Mouse (Mus musculus): ENCODE data around the gene Scn3a. TPM values are rescaled to one million over a fixed set of nuclear protein-coding genes. Genes with fewer than 3 reads are reported as not detected.

Gene Scn3a
- polyA plus RNA-seq (2016; fragmentation: Nextera tagmentation; extraction: Ambion mirVana) = 0.09 and 0.14 TPM in 2 replicates

GRCm38 (mm10) chr2:65566793-65567787, at the start of gene Scn3a:
Gene Scn3a (minus strand): TSS chr2:65567627.
- Histone ChIP-seq H3K9ac (no peak within 1 kb of the TSS), H3K4me1 (replicated peaks) (peaks cover 4% of the 10 kb centered on the region), H3K36me3 (no peaks in the 10 kb centered on the region), H3K27me3 (replicated peaks) (no peaks in the 10 kb centered on the region), H3K27ac (ENCODE audit: poor library complexity, severe bottlenecking) (no peak within 1 kb of the TSS), H3K9me3 (replicated peaks) (no peaks in the 10 kb centered on the region), H3K4me3 (no peak within 1 kb of the TSS), H3K4me2 (no peak within 1 kb of the TSS)
- WGBS = 29% methylated on average over 16 of the region's 16 CpGs
- no peak for ATAC-seq (ENCODE audit: insufficient number of reproducible peaks, low FRiP score)

- Histone ChIP-seq H3K36me3 (no peaks in the 10 kb centered on the region), H3K9me3 (replicated peaks) (no peaks in the 10 kb centered on the region), H3K27ac (ENCODE audit: poor library complexity, severe bottlenecking) (no peak overlapping the region), H3K27me3 (replicated peaks) (no peaks in the 10 kb centered on the region), H3K4me1 (replicated peaks) (no peaks in the 10 kb centered on the region), H3K4me3 (no peak overlapping the region), H3K9ac (no peak overlapping the region), H3K4me2 (no peak overlapping the region)
- ATAC-seq (ENCODE audit: insufficient number of reproducible peaks, low FRiP score) = no peak
- WGBS = 70% methylated on average over 4 of the region's 4 CpGs
Observed at GRCm38 (mm10) chr2:65611887-65612286, 44.5 kb upstream of the Scn3a start.

- no peaks in the 10 kb centered on the region for H3K36me3 ChIP-seq
- H3K27ac ChIP-seq (ENCODE audit: poor library complexity, severe bottlenecking) = no peak overlapping the region
- H3K4me1 ChIP-seq (replicated peaks) = no peaks in the 10 kb centered on the region
- no peak overlapping the region for H3K9ac ChIP-seq
- no peaks in the 10 kb centered on the region for H3K27me3 ChIP-seq (replicated peaks)
- no peak for ATAC-seq (ENCODE audit: insufficient number of reproducible peaks, low FRiP score)
- no peaks in the 10 kb centered on the region for H3K9me3 ChIP-seq (replicated peaks)
- H3K4me3 ChIP-seq = no peak overlapping the region
- no peak overlapping the region for H3K4me2 ChIP-seq
Observed at GRCm38 (mm10) chr2:65607813-65608212, 40.4 kb upstream of the Scn3a start.

- no peak for ATAC-seq (ENCODE audit: insufficient number of reproducible peaks, low FRiP score)
- no peak overlapping the region for H3K4me2 ChIP-seq
- 63% methylated on average over 5 of the region's 5 CpGs for WGBS
Observed at GRCm38 (mm10) chr2:65587679-65588078, 20.3 kb upstream of the Scn3a start.

GRCm38 (mm10) chr2:65567925-65568324, 498 bp upstream of the Scn3a start:
- H3K4me1 ChIP-seq (replicated peaks) = peaks cover 4% of the 10 kb centered on the region
- H3K27me3 ChIP-seq (replicated peaks) = no peaks in the 10 kb centered on the region
- no peaks in the 10 kb centered on the region for H3K9me3 ChIP-seq (replicated peaks)
- ATAC-seq (ENCODE audit: insufficient number of reproducible peaks, low FRiP score) = no peak
- H3K9ac ChIP-seq = no peak overlapping the region
- 87% methylated on average over 4 of the region's 4 CpGs for WGBS
- H3K4me3 ChIP-seq = no peak overlapping the region
- no peak overlapping the region for H3K4me2 ChIP-seq
- no peaks in the 10 kb centered on the region for H3K36me3 ChIP-seq
- no peak overlapping the region for H3K27ac ChIP-seq (ENCODE audit: poor library complexity, severe bottlenecking)

More at GRCm38 (mm10) chr2:65587679-65588078, 20.3 kb upstream of the Scn3a start:
- no peaks in the 10 kb centered on the region for H3K36me3 ChIP-seq
- H3K4me1 ChIP-seq (replicated peaks) = no peaks in the 10 kb centered on the region
- H3K27me3 ChIP-seq (replicated peaks) = no peaks in the 10 kb centered on the region
- no peak overlapping the region for H3K9ac ChIP-seq
- no peak overlapping the region for H3K4me3 ChIP-seq
- H3K9me3 ChIP-seq (replicated peaks) = no peaks in the 10 kb centered on the region
- no peak overlapping the region for H3K27ac ChIP-seq (ENCODE audit: poor library complexity, severe bottlenecking)

- H3K4me2 ChIP-seq = no peak overlapping the region
- no peaks in the 10 kb centered on the region for H3K36me3 ChIP-seq
- H3K27ac ChIP-seq (ENCODE audit: poor library complexity, severe bottlenecking) = no peak overlapping the region
- H3K9me3 ChIP-seq (replicated peaks) = no peaks in the 10 kb centered on the region
- no peak overlapping the region for H3K4me3 ChIP-seq
- 16% methylated on average over 4 of the region's 4 CpGs for WGBS
- H3K4me1 ChIP-seq (replicated peaks) = peaks cover 4% of the 10 kb centered on the region
- ATAC-seq (ENCODE audit: insufficient number of reproducible peaks, low FRiP score) = no peak
- no peak overlapping the region for H3K9ac ChIP-seq
- no peaks in the 10 kb centered on the region for H3K27me3 ChIP-seq (replicated peaks)
Observed at GRCm38 (mm10) chr2:65563898-65564297, 3.5 kb downstream of the Scn3a start.

- H3K27ac ChIP-seq (ENCODE audit: poor library complexity, severe bottlenecking) = no peak overlapping the region
- 79% methylated on average over 3 of the region's 3 CpGs for WGBS
Observed at GRCm38 (mm10) chr2:65557719-65558118, 9.7 kb downstream of the Scn3a start.

GRCm38 (mm10) chr2:65554662-65555061, 12.8 kb downstream of the Scn3a start:
- Histone ChIP-seq H3K36me3 (no peaks in the 10 kb centered on the region), H3K4me3 (no peak overlapping the region), H3K9ac (no peak overlapping the region), H3K4me2 (no peak overlapping the region), H3K9me3 (replicated peaks) (no peaks in the 10 kb centered on the region), H3K4me1 (replicated peaks) (0 out of 2 replicates have a peak, but pooled peaks cover 4% of the 10 kb centered on the region), H3K27me3 (replicated peaks) (no peaks in the 10 kb centered on the region), H3K27ac (ENCODE audit: poor library complexity, severe bottlenecking) (no peak overlapping the region)
- WGBS = 78% methylated on average over 7 of the region's 7 CpGs
- ATAC-seq (ENCODE audit: insufficient number of reproducible peaks, low FRiP score) = no peak

More at GRCm38 (mm10) chr2:65557719-65558118, 9.7 kb downstream of the Scn3a start:
- H3K9ac ChIP-seq = no peak overlapping the region
- no peaks in the 10 kb centered on the region for H3K4me1 ChIP-seq (replicated peaks)
- H3K4me2 ChIP-seq = no peak overlapping the region
- no peak for ATAC-seq (ENCODE audit: insufficient number of reproducible peaks, low FRiP score)
- no peak overlapping the region for H3K4me3 ChIP-seq
- H3K27me3 ChIP-seq (replicated peaks) = no peaks in the 10 kb centered on the region
- no peaks in the 10 kb centered on the region for H3K36me3 ChIP-seq
- H3K9me3 ChIP-seq (replicated peaks) = no peaks in the 10 kb centered on the region

- Histone ChIP-seq H3K36me3 (no peaks in the 10 kb centered on the region), H3K4me1 (replicated peaks) (0 out of 2 replicates have a peak, but pooled peaks cover 4% of the 10 kb centered on the region), H3K9ac (no peak overlapping the region), H3K27ac (ENCODE audit: poor library complexity, severe bottlenecking) (no peak overlapping the region), H3K4me3 (no peak overlapping the region), H3K9me3 (replicated peaks) (no peaks in the 10 kb centered on the region), H3K27me3 (replicated peaks) (no peaks in the 10 kb centered on the region), H3K4me2 (no peak overlapping the region)
- no peak for ATAC-seq (ENCODE audit: insufficient number of reproducible peaks, low FRiP score)
- 64% methylated on average over 3 of the region's 3 CpGs for WGBS
Observed at GRCm38 (mm10) chr2:65553473-65553872, 14.0 kb downstream of the Scn3a start.

GRCm38 (mm10) chr2:65552727-65553126, 14.7 kb downstream of the Scn3a start:
- no peak overlapping the region for H3K9ac ChIP-seq
- 50% methylated on average over 3 of the region's 3 CpGs for whole genome bisulfite sequencing
- H3K4me1 ChIP-seq (replicated peaks) = 0 out of 2 replicates have a peak, but pooled peaks cover 4% of the 10 kb centered on the region
- no peaks in the 10 kb centered on the region for H3K36me3 ChIP-seq
- H3K4me2 ChIP-seq = no peak overlapping the region
- ATAC-seq (ENCODE audit: insufficient number of reproducible peaks, low FRiP score) = no peak
- no peak overlapping the region for H3K4me3 ChIP-seq
- no peak overlapping the region for H3K27ac ChIP-seq (ENCODE audit: poor library complexity, severe bottlenecking)
- H3K9me3 ChIP-seq (replicated peaks) = no peaks in the 10 kb centered on the region
- H3K27me3 ChIP-seq (replicated peaks) = no peaks in the 10 kb centered on the region

GRCm38 (mm10) chr2:65552222-65552621, 15.2 kb downstream of the Scn3a start:
- Histone ChIP-seq H3K4me3 (no peak overlapping the region), H3K36me3 (no peaks in the 10 kb centered on the region), H3K4me2 (no peak overlapping the region), H3K27me3 (replicated peaks) (peaks cover 3% of the 10 kb centered on the region; the same call in 1 of the 2 replicates), H3K9ac (no peak overlapping the region), H3K4me1 (replicated peaks) (0 out of 2 replicates have a peak, but pooled peaks cover 4% of the 10 kb centered on the region), H3K9me3 (replicated peaks) (no peaks in the 10 kb centered on the region), H3K27ac (ENCODE audit: poor library complexity, severe bottlenecking) (no peak overlapping the region)
- WGBS = 63% methylated on average over 5 of the region's 5 CpGs
- no peak for ATAC-seq (ENCODE audit: insufficient number of reproducible peaks, low FRiP score)
